Mouse (Mus musculus) CH12.LX (cell line): ENCODE data around the gene Cxcr5. TPM values are rescaled to one million over a fixed set of nuclear protein-coding genes. Genes with fewer than 3 reads are reported as not detected.

Experiments
- DNase-seq: peaks from one replicate; pipeline ENCODE4 v3.0.0-alpha.2; 2013; ENCODE audit errors: extremely low read depth
- H3K27ac ChIP-seq: 2 replicates; pipeline ENCODE4 v1.5.1; 2012; ENCODE audit warnings: low read depth, mild to moderate bottlenecking, control low read depth, moderate library complexity; ENCODE audit not compliant: insufficient read depth
- H3K27me3 ChIP-seq: replicated peaks from 2 replicates; pipeline ENCODE3; 2012; ENCODE audit warnings: inconsistent platforms
- H3K36me3 ChIP-seq, 2 experiments: replicated peaks in 1 of 2; 2 replicates each; pipeline versions ENCODE3 to v1.6.1; 2012; ENCODE audit warnings: inconsistent platforms in 1 of 2, low read length in 1 of 2, mild to moderate bottlenecking in 1 of 2, mixed read lengths in 1 of 2, moderate library complexity in 1 of 2; ENCODE audit not compliant: control insufficient read depth in 1 of 2, insufficient read depth in 1 of 2
- H3K4me1 ChIP-seq, 2 experiments: 2 replicates each; pipeline ENCODE4 v1.6.1; 2012; ENCODE audit warnings: inconsistent platforms in 1 of 2, moderate library complexity in 1 of 2; ENCODE audit not compliant: insufficient read depth in 2 of 2, control insufficient read depth in 1 of 2
- H3K4me2 ChIP-seq: 2 replicates; pipeline ENCODE4 v1.6.1; 2012; ENCODE audit warnings: low read depth, mild to moderate bottlenecking, control low read depth; ENCODE audit not compliant: poor library complexity, insufficient read depth, severe bottlenecking
- H3K4me3 ChIP-seq, 3 experiments: fragments of 150-350 bp in 1 of 3; sonication (generic) in 1 of 3; replicated peaks in 1 of 3; 2 replicates each; pipeline versions ENCODE3 to v1.5.1; 2011 to 2012; ENCODE audit warnings: low read depth in 2 of 3, low read length in 2 of 3, mild to moderate bottlenecking in 2 of 3, moderate library complexity in 2 of 3, control low read depth in 1 of 3, improper control_type of control experiment in 1 of 3, inconsistent platforms in 1 of 3, mixed read lengths in 1 of 3; ENCODE audit not compliant: poor library complexity in 1 of 3
- H3K79me2 ChIP-seq: replicated peaks from 2 replicates; pipeline ENCODE4 v1.6.1; 2012; ENCODE audit warnings: mild to moderate bottlenecking, moderate library complexity; ENCODE audit not compliant: control insufficient read depth, poor library complexity, insufficient read depth, severe bottlenecking; ENCODE audit errors: extremely low read depth
- H3K9ac ChIP-seq: 2 replicates; pipeline ENCODE4 v1.6.1; 2012; ENCODE audit warnings: low read depth, mild to moderate bottlenecking, control low read depth, moderate library complexity; ENCODE audit not compliant: insufficient read depth
- H3K9me3 ChIP-seq: replicated peaks from 2 replicates; pipeline ENCODE3; 2012; ENCODE audit warnings: low read length, inconsistent platforms, mixed read lengths
- CHD2 ChIP-seq: IDR thresholded peaks from 2 replicates; pipeline ENCODE4 v1.6.1; 2011; ENCODE audit warnings: low read length, improper control_type of control experiment
- CTCF ChIP-seq, 2 experiments: IDR thresholded peaks in 1 of 2; conservative IDR thresholded peaks in 1 of 2; 2 replicates each; pipeline ENCODE4 v1.5.1; 2011 to 2012; ENCODE audit warnings: low read depth in 2 of 2, low read length in 2 of 2, improper control_type of control experiment in 1 of 2, inconsistent platforms in 1 of 2, mild to moderate bottlenecking in 1 of 2, moderate library complexity in 1 of 2
- ELF1 ChIP-seq: IDR thresholded peaks from 2 replicates; pipeline ENCODE4 v1.6.1; 2014; ENCODE audit warnings: low read depth, mild to moderate bottlenecking, inconsistent platforms, low read length, improper control_type of control experiment
- EP300 ChIP-seq: IDR thresholded peaks from 2 replicates; pipeline ENCODE4 v1.6.1; 2011; ENCODE audit warnings: low read length, improper control_type of control experiment
- ETS1 ChIP-seq: conservative IDR thresholded peaks from 2 replicates; pipeline ENCODE4 v1.6.1; 2012; ENCODE audit warnings: low read depth, mild to moderate bottlenecking, inconsistent platforms, low read length, improper control_type of control experiment, moderate library complexity
- GABPA ChIP-seq: IDR thresholded peaks from 2 replicates; pipeline ENCODE4 v1.6.1; 2012; ENCODE audit warnings: low read depth, low read length, improper control_type of control experiment, inconsistent platforms; ENCODE audit not compliant: insufficient replicate concordance
- IRF4 ChIP-seq: IDR thresholded peaks from 2 replicates; pipeline ENCODE4 v1.6.1; 2014; ENCODE audit warnings: low read depth, mild to moderate bottlenecking, inconsistent platforms, low read length, improper control_type of control experiment
- JUN ChIP-seq: IDR thresholded peaks from 2 replicates; pipeline ENCODE4 v1.6.1; 2011; ENCODE audit warnings: low read depth, mild to moderate bottlenecking, low read length, improper control_type of control experiment, moderate library complexity; ENCODE audit not compliant: insufficient read depth
- MAX ChIP-seq: IDR thresholded peaks from 2 replicates; pipeline ENCODE4 v1.6.1; 2011; ENCODE audit warnings: low read length, improper control_type of control experiment
- MEF2A ChIP-seq: IDR thresholded peaks from 2 replicates; pipeline ENCODE4 v1.6.1; 2014; ENCODE audit warnings: low read depth, mild to moderate bottlenecking, inconsistent platforms, low read length, improper control_type of control experiment, borderline replicate concordance
- NELFE ChIP-seq: IDR thresholded peaks from 2 replicates; pipeline ENCODE4 v1.6.1; 2011; ENCODE audit warnings: low read depth, low read length, improper control_type of control experiment
- NRF1 ChIP-seq: IDR thresholded peaks from 2 replicates; pipeline ENCODE4 v1.6.1; 2014; ENCODE audit warnings: low read depth, mild to moderate bottlenecking, inconsistent platforms, low read length, improper control_type of control experiment, moderate library complexity
- PAX5 ChIP-seq: IDR thresholded peaks from 2 replicates; pipeline ENCODE4 v1.6.1; 2012; ENCODE audit warnings: low read length, inconsistent platforms, mixed read lengths
- POLR2A ChIP-seq: IDR thresholded peaks from 2 replicates; pipeline ENCODE4 v1.6.1; 2011; ENCODE audit warnings: low read depth, mild to moderate bottlenecking, improper control_type of control experiment, low read length
- POLR2AphosphoS2 ChIP-seq: IDR thresholded peaks from 2 replicates; pipeline ENCODE4 v1.6.1; 2011; ENCODE audit warnings: low read depth, low read length, improper control_type of control experiment
- RAD21 ChIP-seq: IDR thresholded peaks from 2 replicates; pipeline ENCODE4 v1.6.1; 2011; ENCODE audit warnings: low read depth, mild to moderate bottlenecking, low read length, improper control_type of control experiment, moderate library complexity
- RCOR1 ChIP-seq: conservative IDR thresholded peaks from 2 replicates; pipeline ENCODE4 v1.6.1; 2012; ENCODE audit warnings: low read depth, mild to moderate bottlenecking, inconsistent platforms, low read length, improper control_type of control experiment
- SIN3A ChIP-seq: IDR thresholded peaks from 2 replicates; pipeline ENCODE4 v1.6.1; 2012; ENCODE audit warnings: low read length, improper control_type of control experiment, inconsistent platforms
- SMC3 ChIP-seq: IDR thresholded peaks from 2 replicates; pipeline ENCODE4 v1.6.1; 2011; ENCODE audit warnings: low read depth, low read length, improper control_type of control experiment
- TBP ChIP-seq: conservative IDR thresholded peaks from 2 replicates; pipeline ENCODE4 v1.6.1; 2011; ENCODE audit warnings: low read depth, low read length, improper control_type of control experiment
- TCF12 ChIP-seq: IDR thresholded peaks from 2 replicates; pipeline ENCODE4 v1.6.1; 2014; ENCODE audit warnings: low read depth, mild to moderate bottlenecking, inconsistent platforms, low read length, improper control_type of control experiment
- UBTF ChIP-seq: IDR thresholded peaks from 2 replicates; pipeline ENCODE4 v1.6.1; 2012; ENCODE audit warnings: low read depth, mild to moderate bottlenecking, inconsistent platforms, low read length, improper control_type of control experiment, moderate library complexity
- USF1 ChIP-seq: IDR thresholded peaks from 2 replicates; pipeline ENCODE4 v1.6.1; 2014; ENCODE audit warnings: low read depth, mild to moderate bottlenecking, inconsistent platforms, low read length, improper control_type of control experiment
- USF2 ChIP-seq: conservative IDR thresholded peaks from 2 replicates; pipeline ENCODE4 v1.6.1; 2011; ENCODE audit warnings: low read depth, low read length, improper control_type of control experiment
- ZC3H11A ChIP-seq: IDR thresholded peaks from 2 replicates; pipeline ENCODE4 v1.6.1; 2012; ENCODE audit warnings: low read depth, mild to moderate bottlenecking, inconsistent platforms, low read length, improper control_type of control experiment
- ZMIZ1 ChIP-seq: IDR thresholded peaks from 2 replicates; pipeline ENCODE4 v1.6.1; 2012; ENCODE audit warnings: low read depth, mild to moderate bottlenecking, inconsistent platforms, low read length, improper control_type of control experiment
- ZNF384 ChIP-seq: IDR thresholded peaks from 2 replicates; pipeline ENCODE4 v1.6.1; 2012; ENCODE audit warnings: low read depth, low read length, improper control_type of control experiment, inconsistent platforms
- dilution Hi-C: fragments of 300-500 bp; cut with MboI; formaldehyde crosslinking; loops from 2 replicates; pipeline ENCODE4 v1.14.3; 2020; ENCODE audit warnings: low sequenced_read_pairs; ENCODE audit not compliant: extremely low pct_unique_long_range_greater_than_20kb, extremely low pct_ligation_motif_present
- in situ Hi-C: fragments of 300-500 bp; cut with MboI; formaldehyde crosslinking; loops from 3 replicates; pipeline ENCODE4 v1.14.3; 2019; ENCODE audit warnings: low sequenced_read_pairs, low pct_ligation_motif_present, low pct_unique_long_range_greater_than_20kb, mixed read lengths
- polyA plus RNA-seq: library from polyadenylated mRNA; unstranded; fragments of >175 nt; gene quantifications from 2 replicates; pipeline ENCODE4 v1.2.1, GENCODE M21; 2012; ENCODE audit warnings: low read depth; ENCODE audit not compliant: insufficient read length
- total RNA-seq, 2 experiments: library from RNA; depleted of rRNA; stranded (reverse); fragments of 300-350 nt in 1 of 2; fragments of >200 nt in 1 of 2; gene quantifications; 2 replicates each; pipeline ENCODE4 v1.2.3; 2012 to 2014

Cxcr5 gene
- total and polyA plus RNA-seq, 3 experiments = 30.2 to 93.4 (median 70.5) TPM

- TF ChIP-seq TBP (no peak), IRF4 (no peak), ZC3H11A (no peak), USF1 (no peak), TCF12 (no peak), UBTF (no peak), SIN3A (no peak), CHD2 (no peak), JUN (no peak), PAX5 (no peak), GABPA (no peak), POLR2A (no peak), RCOR1 (no peak), NRF1 (no peak), RAD21 (no peak)
- TF ChIP-seq, all 38 proteins: peak for 0
- DNase-seq = no peak
- Histone ChIP-seq H3K27me3 (peaks cover 4% of the 10 kb centered on the region), H3K9me3 (no peaks in the 10 kb centered on the region), H3K4me1 (peaks cover 19 to 84% of the 10 kb centered on the region in 2 experiments), H3K36me3 (peaks cover 0 to 29% of the 10 kb centered on the region in 2 experiments), H3K4me3 (no peak overlapping the region), H3K4me2 (no peak overlapping the region), H3K79me2 (no peaks in the 10 kb centered on the region), H3K9ac (no peak overlapping the region), H3K27ac (no peak overlapping the region)
- dilution Hi-C loops (no loop called here), in situ Hi-C loops (no loop called here)
Measured at GRCm38 (mm10) chr9:44486335-44486734, 75.3 kb downstream of the Cxcr5 start.

GRCm38 (mm10) chr9:44485516-44486161 lies 76.0 kb downstream of the Cxcr5 start:
- TF ChIP-seq NELFE (no peak), ELF1 (no peak), SMC3 (no peak), SIN3A (no peak), EP300 (no peak), MAX (no peak), POLR2AphosphoS2 (no peak), ZMIZ1 (no peak), USF2 (no peak), TBP (no peak), MEF2A (no peak), ZNF384 (no peak), CTCF (conservative IDR thresholded peaks at IDR 0.05 in 1 of 2, IDR thresholded peaks at IDR 0.05 in 1 of 2; ENCODE audit: low read depth in 2 of 2, low read length in 2 of 2) (no peak), USF1 (no peak), RCOR1 (no peak), ZC3H11A (no peak), IRF4 (no peak), ETS1 (no peak)
- Histone ChIP-seq H3K4me3 (no peak overlapping the region), H3K36me3 (peaks cover 0 to 28% of the 10 kb centered on the region in 2 experiments), H3K79me2 (no peaks in the 10 kb centered on the region), H3K4me2 (no peak overlapping the region), H3K27me3 (peaks cover 5% of the 10 kb centered on the region), H3K27ac (no peak overlapping the region), H3K9me3 (no peaks in the 10 kb centered on the region), H3K9ac (no peak overlapping the region), H3K4me1 (peaks cover 16 to 81% of the 10 kb centered on the region in 2 experiments)
- dilution Hi-C loops (no loop called here), in situ Hi-C loops (no loop called here)
- DNase-seq = no peak
